Mouse (Mus musculus) inflammation-experienced regulatory T-cells, adult 6 months (primary cell): ENCODE measurements around the gene Frmd6. TPM values are rescaled to one million over a fixed set of nuclear protein-coding genes. Genes with fewer than 3 reads are reported as not detected.

Experiments used
- ATAC-seq: one replicate; pipeline ENCODE4 v1.8.0; 2017
- polyA plus RNA-seq, 3 experiments: library from polyadenylated mRNA; unstranded; fragments of 100-300 nt; shearing (Covaris generic); gene quantifications; one replicate each; pipeline ENCODE4 v1.2.1; 2017

Gene Frmd6
- polyA plus RNA-seq, 3 experiments from 2014 or later = 9.1 to 17.7 (median 13.8) TPM

DNA sequence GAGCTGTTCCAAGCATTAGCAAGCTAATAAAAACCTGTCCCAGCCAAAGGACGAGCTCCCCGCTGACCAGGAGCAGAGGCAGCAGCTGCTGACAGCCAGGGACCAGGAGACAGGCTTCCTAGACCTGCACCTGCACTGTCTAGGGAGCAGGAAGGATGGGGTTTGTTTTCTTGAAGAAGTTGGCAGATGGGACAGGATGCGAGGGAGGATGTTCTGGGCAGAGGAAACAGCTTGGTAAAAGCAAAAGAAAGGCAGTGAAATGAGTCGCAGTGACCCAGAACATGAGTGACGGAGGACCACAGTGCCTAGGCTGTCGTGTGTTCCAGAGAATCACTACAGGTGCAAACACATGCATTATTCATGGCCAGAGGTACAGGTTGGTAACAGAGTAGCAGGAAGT lies 27.7 kb downstream of the Frmd6 start:
- ATAC-seq = peak; percentile 75

DNA sequence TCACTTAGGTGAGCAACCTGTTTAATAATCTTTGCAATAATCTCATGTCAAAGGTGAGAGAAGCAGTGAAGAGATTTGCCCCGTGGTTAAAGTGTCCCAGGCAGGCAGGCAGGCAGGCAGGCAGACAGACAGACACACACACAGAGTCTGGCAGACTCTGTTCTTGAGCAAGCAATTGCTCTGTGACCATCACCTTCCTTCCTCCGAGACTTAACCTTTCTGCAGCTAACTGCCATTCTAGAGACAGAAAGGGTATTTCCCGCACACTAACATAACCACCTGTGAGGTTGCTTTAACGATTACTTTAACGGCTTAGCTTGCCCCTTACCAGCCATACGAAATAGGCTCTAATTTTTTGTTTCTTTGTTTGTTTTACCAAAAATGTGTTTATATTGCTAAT lies 30.4 kb downstream of the Frmd6 start:
- peak; percentile 70 for ATAC-seq

DNA sequence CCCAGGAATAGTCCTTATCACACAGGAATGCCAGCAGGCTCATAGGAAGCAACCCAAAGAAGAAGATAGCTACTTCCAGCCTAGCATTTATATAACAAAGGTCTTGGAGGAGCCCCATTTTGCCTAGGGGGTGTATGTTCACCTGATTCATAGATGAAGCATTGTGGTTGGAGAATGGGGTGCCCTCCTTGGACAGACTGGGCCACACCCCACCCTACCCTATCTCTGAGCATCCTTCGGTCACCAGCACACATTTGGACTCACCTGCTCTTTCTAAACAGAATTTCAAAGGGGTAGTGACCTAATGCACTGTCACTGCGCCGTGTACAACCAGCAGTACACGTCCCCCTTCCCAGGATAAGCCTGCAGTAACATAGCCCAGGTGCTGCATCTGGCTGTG lies 31.5 kb downstream of the Frmd6 start:
- ATAC-seq = no peak

DNA sequence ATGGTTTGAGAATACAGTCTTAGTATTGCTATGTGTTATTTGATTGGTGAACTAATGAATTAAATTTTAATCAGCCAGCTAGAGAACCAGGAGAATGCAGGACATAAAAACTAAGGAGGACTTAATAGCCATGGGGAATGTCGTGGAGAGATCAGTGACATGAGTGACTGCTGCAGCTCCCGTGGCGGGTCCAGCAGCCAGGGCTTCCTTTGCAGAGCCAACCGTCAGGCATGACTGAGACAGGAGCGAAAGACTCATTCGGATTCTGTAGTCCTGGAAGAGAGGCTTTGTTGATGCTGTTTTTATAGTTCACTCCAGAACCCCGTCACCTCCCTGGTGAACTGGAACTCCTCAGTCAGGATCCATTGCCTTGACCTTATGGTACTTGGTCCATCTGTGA lies 38.0 kb downstream of the Frmd6 start:
- no peak for ATAC-seq

DNA sequence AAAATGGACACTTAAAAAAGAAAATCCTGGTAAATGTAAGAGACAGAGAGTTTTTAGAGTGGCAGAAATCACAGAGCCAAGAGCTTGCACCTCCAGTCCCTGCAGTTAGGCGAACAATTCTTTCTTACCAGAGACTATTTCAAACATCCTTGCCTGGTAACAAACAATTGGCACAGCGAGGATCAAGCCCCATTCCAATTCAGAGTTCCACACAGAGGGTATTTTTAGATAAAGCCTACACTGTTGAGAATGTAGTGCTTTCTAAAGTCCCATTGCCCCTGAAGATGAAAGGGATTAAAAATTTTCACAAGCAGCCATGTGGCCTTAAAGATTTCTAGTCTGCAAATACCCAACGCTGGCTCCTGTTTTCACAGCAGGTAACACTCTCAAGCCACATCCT lies 42.5 kb downstream of the Frmd6 start:
- ATAC-seq = no peak

DNA sequence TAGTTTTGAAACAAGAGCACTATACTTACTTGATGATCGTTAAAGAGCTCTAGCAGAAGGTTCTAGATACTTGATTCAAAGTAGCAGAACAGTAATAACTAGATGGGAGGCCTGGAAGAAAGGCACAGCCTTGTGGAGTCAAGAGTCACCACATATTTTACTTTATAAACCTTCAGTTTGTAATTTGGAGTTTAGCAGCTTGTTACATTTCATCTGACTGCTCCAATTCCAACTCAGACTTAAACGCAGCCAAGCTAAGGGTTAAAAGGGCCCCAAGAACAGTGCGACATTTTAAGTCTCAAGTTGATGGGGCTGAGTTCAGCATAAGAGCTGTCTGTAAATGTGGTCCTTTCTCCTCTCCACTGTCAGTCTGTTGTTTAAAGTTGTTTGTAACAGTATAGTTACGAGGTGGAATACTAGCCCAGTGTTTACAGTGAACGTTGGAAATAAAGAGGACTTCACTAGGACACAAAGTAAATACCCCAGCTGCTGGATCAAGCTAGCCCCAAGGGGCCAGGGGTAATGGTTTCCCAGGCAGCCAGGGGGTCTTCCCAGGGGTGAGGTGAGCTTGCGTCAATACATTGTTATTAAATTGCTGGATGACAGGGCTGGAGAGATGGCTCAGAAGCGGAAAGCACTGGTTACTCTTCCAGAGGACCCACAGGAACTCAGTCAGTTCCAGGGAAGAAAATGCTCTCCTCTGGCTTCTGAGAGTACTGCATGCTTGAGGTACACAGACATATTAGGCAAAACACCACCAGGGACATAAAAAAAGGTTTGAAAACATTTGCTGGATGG lies 43.1 kb downstream of the Frmd6 start:
- no peak for ATAC-seq

DNA sequence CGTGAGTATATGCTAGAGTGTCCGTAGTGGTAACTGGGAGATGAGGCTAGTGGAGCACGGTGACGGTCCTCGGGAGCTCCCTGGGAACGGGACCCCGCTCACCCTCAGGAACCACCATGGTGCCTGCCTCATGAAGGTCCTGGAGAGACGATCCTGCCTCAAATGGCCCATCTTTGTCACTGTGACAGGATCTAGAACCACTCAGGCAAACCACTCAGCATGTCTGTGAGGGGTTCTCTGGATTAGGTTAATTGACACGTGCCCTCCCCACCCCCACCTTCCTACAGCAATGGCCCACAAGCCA lies 43.6 kb downstream of the Frmd6 start:
- ATAC-seq = no peak

DNA sequence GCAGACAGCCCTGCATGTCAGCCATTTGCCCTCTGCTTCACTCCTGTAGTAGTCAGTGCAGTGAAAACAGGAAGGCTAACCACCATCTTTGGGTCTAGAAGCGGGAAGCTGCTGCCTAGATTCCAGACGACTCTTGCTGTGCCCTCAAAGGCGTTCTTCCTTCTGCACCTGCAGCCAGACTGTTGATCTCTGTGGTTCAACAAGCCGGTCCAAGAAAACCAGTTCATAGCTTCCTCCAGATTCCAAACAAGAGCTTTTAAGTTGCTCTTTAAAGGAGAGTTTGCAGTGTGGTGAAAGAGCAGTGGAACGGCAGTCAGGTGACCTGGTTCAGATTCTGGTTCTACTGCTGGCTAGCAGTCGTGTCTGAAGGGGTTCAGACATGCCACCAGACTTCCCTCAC lies 48.2 kb downstream of the Frmd6 start:
- ATAC-seq = no peak

DNA sequence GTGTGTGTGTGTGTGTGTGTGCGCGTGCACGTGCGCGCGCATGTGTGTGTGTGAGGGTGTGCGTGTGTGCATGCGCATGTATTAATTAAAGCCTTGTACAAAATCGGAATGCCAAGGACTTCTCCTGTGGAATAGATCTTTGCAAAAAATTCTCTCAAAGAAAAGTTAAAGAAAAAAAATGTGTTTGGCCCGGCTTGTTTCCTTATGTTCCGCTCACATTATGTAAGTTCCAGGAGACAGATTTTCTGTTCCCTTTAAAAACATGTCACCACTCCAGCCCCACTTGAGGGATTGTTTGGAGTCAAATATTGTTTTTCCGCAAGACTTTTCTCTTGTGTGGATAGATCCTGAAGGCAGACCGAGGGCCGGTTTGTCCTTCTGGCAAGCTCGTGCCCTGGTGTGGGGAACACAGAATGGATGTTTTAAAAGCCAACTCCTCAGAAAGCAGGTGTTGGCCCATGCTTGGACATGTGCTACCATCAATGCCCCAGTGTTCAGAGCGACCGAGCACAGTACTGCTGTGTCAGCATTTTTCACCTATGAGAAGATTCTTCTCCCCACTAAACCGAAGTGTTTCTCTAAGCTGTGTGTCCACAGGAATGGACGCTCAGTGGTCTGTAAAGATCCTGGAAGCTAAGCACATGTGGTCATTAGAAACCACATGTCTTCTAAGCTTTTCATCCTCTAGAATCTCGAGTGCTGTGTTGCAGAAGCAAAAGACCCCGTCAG lies 51.1 kb downstream of the Frmd6 start:
- ATAC-seq = no peak

DNA sequence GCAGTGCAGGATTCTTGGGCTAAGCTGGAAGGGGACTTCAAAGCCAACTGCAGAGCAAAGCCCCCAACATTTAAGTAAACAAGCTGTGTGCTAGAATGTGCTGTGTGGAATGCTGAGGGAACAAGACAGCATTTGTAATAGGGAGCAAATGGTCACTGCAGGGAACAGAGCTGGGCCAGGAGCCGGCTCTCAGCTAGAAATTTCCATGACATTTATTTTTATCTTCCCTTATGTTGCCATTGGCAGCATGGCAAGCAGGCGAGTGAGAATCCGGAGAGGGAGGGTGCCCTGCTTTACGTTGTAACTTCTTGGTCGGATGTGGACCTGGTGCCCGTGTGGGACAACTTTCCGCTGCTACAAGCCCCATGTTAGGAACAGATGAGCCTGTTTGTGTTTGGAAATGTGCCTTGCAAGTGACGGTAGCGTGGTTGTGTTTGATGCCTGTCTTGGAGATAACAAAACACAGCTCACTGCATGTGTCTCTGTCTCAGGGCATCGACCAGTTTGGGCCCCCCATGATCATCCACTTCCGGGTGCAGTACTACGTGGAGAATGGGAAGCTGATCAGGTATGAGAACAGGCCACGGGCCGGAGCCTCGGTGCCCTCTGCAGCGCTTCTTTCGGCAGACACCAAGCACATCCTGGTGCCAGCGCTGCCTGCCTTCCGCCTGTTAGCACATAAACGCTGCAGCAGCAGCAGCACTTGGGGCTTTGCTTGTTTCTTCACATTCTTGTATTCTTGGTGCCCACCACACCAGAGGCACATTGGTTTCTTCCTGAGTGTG lies 52.8 kb downstream of the Frmd6 start:
- ATAC-seq = no peak

DNA sequence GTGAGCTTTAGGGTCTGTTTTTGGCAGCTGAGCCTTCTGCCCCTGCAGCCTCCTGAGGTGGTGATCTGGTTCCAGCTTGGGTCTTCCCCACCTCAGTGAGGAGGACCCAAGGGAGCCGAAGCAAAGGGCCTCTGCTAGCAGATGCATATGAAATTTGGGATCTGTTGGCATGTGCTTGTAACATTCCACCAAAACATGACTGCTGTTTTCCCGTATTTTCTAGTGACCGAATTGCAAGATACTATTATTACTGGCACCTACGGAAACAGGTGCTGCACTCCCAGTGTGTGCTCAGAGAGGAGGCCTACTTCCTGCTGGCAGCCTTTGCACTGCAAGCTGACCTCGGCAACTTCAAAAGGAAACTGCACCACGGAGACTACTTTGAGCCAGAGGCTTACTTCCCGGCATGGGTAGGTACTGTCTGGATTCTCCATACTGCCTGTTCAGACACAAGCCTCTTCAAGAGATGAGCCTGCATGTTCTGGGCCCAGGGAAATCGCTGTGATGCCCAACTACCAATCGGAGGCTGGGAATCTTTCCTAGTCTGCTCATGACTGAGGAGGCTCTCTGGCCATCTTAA lies 55.2 kb downstream of the Frmd6 start:
- ATAC-seq = peak; percentile 46

DNA sequence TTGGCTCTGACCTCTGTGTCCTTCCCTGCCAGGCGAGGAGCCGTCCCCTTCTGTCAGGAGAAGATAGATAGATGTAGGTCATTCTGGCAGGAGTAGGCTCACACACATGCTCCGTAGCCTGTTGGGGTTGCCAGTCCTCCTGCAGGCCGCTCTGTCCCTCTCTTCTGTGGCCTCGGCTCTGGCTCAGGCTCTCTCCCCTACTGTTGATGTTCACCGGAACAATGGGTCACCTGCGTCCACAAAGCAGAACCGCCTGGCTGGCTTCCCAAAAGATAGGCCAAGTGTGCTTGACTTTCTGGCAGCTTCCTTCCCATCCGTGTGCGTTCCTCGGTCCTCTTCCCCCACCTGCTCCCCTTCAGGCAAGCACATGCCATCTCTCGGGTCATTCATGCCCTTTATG lies 56.0 kb downstream of the Frmd6 start:
- no peak for ATAC-seq

DNA sequence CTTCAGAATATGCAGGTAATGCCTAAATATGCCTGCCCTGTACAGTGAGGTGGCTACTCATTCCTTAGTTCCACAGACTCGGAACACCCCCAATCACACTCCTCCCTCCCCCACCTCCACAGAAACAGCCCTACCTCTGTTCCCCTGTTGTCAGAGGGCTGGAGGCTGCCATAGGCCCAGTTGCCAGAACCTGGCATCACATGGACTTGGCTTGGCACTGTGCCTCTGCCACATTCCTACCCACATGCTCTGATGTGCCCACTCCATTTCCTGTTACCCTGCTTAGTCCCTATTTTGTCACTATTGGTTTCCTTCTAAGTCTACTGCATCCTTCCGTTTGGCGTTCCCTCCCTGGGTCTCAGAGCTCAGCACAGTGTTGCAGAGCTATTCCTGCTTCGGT lies 56.5 kb downstream of the Frmd6 start:
- no peak for ATAC-seq

DNA sequence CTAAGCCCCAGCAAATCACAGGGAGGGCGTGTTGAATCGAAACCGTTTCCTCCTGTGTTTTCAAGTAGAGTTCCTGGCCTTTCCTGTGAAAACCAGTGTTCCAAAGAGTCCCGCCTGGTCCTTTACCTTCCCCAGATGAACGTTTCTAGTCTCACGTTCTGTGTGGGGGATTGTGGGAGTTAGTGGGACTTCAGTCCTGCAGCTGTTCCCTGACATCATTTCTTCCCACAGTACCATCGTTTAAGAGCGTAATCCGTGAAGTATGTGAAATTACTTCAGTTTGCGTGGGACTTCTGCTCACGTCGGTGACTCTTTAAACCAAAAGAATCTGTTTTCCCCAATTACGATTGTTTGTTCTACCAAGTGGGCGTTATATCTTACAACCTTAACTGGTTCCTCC lies 57.8 kb downstream of the Frmd6 start:
- no peak for ATAC-seq

DNA sequence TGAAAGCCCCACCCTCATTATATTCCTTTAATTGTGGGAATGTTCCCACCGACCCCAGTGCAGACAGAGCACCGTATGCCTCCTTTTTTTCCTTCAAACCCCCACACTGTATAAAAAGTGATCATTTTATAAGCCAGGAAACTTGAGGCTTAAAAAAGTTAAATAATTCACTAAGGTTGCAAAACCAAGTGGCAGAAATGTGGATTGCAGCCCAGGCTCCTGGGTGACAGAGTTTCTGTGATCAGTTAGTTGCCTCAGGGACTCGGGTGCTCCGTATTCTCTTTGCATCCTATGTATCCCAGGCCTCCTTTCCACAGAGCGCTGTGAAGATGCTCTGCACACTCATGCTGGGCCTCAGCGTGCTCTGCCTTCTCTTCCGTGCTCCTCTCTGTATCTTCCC lies 58.8 kb downstream of the Frmd6 start:
- ATAC-seq = no peak

DNA sequence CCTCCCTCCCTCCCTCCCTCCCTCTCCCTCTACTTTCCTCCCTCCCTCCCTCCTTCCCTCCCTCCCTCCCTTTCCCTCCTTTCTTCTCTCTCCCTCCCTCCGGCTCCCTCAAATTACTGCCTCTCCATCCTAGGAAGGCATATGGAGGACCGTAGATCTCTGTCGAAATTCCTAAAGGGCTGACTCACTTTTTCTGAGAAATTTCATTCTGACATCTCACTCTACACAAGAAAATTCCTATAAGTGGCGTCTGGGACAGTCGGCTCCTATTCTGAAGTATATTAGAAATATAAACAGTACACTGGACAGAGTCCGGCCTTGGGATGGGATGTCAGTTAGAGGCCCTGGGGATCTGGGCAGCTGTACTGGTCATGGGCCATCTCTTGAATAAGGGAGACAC lies 59.7 kb downstream of the Frmd6 start:
- ATAC-seq = no peak

DNA sequence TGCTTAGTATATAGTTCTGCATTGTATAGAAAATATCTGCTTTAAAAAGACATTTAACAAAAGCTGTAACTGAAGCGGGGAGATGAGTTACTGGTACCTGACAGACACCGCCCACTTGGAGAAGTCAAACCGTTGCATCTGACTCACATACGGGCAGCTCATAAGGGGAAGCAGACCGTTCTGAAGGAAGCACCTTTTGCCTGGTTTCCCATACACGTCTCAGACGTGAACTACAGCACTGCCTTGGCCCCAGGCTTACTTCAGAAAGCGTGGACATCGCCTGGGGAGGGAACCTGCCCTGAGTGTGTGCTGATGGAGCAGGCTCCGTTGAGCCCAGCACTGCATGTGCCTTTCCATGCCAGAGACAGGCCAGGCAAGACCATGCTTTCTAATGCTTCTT lies 60.3 kb downstream of the Frmd6 start:
- ATAC-seq = no peak

DNA sequence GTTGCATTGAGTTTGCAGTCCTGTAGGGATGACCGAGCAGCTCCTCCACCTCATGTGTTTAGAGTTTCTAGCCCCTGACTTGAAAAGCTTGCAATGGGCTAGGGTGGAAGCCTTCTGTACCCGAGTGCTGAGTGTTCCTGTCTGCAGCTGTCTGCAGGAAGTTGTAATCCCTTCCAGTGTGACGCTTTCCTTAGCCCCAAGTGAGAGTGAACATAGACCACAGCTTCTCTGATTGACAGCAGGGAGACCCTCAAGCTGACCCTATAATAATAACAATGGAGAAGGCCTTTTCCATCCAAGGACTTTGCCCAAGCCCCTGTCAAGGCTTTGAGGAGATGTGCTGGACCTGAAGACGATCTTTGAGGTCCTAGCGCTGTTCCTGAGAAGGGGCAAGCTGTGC lies 65.1 kb downstream of the Frmd6 start:
- ATAC-seq = no peak

DNA sequence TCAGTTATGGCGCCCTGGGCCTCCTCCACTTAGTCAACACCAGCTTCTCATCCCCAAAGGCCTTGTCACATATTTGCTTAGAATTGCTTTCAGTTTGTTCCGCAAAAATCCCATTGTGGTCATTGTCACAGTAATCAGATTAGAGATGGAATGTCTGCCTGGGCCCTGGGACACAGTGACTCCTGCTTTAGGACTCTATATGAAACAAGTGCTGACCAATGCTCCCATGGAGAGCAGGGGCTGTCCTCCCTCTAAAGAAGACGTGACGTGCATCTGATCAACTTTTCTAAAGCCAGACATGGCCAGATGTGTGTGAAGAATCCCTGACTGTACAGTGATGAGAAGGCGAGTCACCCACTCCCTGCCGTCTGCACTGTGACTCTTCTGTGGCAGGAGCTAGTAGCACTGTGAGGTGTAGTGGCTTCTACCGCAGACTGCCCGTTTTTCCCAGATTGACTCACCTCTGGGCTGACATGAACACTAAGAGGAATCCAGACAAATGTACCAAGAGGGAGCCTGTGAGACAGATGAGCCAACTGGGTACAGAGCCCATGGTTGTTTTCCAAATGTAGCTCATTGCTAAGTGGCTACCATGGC lies 65.7 kb downstream of the Frmd6 start:
- no peak for ATAC-seq

DNA sequence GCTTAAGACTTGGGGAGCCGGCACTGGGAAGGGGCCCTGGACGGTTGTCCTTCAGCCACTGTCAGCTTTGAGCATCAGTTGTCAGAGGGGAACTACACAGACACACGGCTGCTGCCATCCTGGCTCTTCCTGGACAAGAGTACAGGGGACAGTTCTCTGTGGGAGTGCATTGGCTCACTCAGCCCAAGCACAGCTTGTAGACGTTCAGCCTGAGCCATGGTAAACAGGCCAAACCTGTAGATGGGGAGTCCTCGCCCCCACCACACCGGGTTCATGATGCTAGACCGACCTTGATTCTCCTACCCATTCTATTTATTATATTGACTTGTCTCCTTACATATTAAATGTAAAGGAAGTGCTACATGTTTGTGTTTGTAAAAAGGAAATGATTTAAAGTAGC lies 70.0 kb downstream of the Frmd6 start:
- no peak for ATAC-seq

DNA sequence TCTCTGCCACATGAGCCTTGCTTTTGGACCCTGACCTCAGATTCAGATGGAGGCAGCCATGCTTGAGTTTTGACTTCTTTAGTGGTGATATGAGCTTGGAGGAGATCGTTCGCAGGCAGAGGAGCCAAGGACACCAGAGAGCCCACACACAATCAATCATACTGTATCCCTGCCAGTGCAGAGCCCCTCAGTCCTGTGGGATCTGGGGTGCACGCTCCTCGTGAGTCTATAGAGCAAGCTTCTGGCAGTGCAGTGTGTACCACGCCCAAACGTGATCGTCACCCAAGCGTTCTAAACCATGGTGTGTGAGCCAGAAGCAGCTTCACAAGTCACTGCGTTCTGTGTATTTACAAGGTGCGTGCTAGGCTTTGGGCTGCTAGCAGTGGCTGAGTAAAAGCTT lies 70.8 kb downstream of the Frmd6 start:
- ATAC-seq = no peak

DNA sequence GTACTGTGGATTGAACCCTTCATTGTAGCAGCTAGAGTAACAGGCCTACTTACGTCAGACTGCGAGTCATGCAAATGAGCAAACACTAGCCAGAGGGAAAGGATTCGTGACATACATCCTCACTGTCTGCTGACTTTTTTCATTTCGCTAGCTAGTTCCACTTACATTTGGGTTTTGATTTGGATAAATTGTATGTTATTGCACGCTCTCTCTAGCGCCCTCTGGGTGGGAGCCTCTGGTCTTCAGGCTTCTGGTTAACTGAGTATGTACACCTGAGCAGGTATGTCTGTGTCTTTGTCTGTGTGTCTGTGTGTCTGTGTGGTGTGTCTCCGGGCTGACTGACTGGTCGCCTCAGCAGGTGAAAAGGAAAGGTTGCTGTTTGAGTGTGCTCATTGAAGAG lies 72.1 kb downstream of the Frmd6 start:
- no peak for ATAC-seq

DNA sequence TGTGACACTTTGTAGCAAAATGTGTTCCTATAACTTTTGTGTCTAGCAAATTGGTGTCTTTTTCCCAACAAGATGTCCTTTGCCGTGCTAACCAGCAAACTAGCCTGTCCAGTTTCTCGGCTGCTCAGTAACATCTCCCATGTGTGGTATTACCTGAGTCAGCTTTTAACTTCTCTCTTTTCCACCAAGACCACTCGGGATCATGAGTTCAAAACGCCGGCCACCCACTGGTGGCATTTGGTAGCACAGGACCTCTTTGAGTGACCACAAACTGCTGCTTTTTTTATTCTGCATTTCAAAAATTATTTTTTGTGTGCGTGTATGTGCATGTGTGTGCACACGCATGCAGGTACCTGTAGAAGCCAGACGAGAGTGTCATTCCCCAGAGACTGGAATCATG lies 73.1 kb downstream of the Frmd6 start:
- no peak for ATAC-seq
